Mouse (Mus musculus) liver, embryonic 15.5 days (tissue): Measurements from ENCODE around the gene Gm29797. TPM values are rescaled to one million over a fixed set of nuclear protein-coding genes. Genes with fewer than 3 reads are reported as not detected.

Experiments used
- ATAC-seq: fragments of 200-750 bp; cut with Nextera tagmentation; 2 replicates; pipeline ENCODE4 v1.8.0; 2017; ENCODE audit warnings: moderate number of reproducible peaks, mild to moderate bottlenecking, moderate library complexity; ENCODE audit not compliant: insufficient read depth
- H3K27ac ChIP-seq: fragments of 300-500 bp; sonication (generic); replicated peaks from 2 replicates; pipeline ENCODE4 v1.5.1; 2015; ENCODE audit warnings: mild to moderate bottlenecking, inconsistent platforms
- H3K27me3 ChIP-seq: fragments of 300-500 bp; sonication (generic); 2 replicates; pipeline ENCODE4 v1.6.1; 2015; ENCODE audit warnings: mild to moderate bottlenecking, inconsistent platforms
- H3K36me3 ChIP-seq: fragments of 300-500 bp; sonication (generic); replicated peaks from 2 replicates; pipeline ENCODE4 v1.6.1; 2015; ENCODE audit warnings: moderate library complexity, mild to moderate bottlenecking, inconsistent platforms
- H3K4me1 ChIP-seq: fragments of 300-500 bp; sonication (generic); replicated peaks from 2 replicates; pipeline ENCODE4 v1.6.1; 2015; ENCODE audit warnings: inconsistent platforms
- H3K4me2 ChIP-seq: fragments of 300-500 bp; sonication (generic); 2 replicates; pipeline ENCODE4 v1.6.1; 2015; ENCODE audit warnings: moderate library complexity, mild to moderate bottlenecking, inconsistent platforms
- H3K4me3 ChIP-seq: fragments of 300-500 bp; sonication (generic); replicated peaks from 2 replicates; pipeline ENCODE4 v1.5.1; 2015; ENCODE audit warnings: mild to moderate bottlenecking, inconsistent platforms
- H3K9ac ChIP-seq: fragments of 300-500 bp; sonication (generic); 2 replicates; pipeline ENCODE4 v1.6.1; 2015; ENCODE audit warnings: moderate library complexity, mild to moderate bottlenecking, inconsistent platforms
- H3K9me3 ChIP-seq: fragments of 300-500 bp; sonication (generic); replicated peaks from 2 replicates; pipeline ENCODE4 v1.6.1; 2016; ENCODE audit warnings: inconsistent platforms
- WGBS: fragments of 180-500 bp; shearing (Covaris S2); methylation state at CpG from one replicate; pipeline ENCODE4 v1.1.7; 2015; ENCODE audit warnings: mixed read lengths; ENCODE audit not compliant: insufficient replicate concordance; 5-methylcytosine and 5-hydroxymethylcytosine counted together
- polyA plus RNA-seq: library from polyadenylated mRNA; unstranded; fragments of >200 nt; fragmentation: Nextera tagmentation; extraction: Ambion mirVana; gene quantifications from 2 replicates; pipeline ENCODE4 v1.2.1, GENCODE M21; 2015

Gene Gm29797
- polyA plus RNA-seq, 1 experiment from 2014 or later: not detected

GRCm38 (mm10) chr2:181653523-181653922 lies 3.3 kb upstream of the Gm29797 start:
- Histone ChIP-seq H3K9ac (no peak overlapping the region), H3K27ac (no peak overlapping the region), H3K4me2 (no peak overlapping the region), H3K27me3 (no peaks in the 10 kb centered on the region), H3K4me3 (no peak overlapping the region), H3K4me1 (0 out of 2 replicates have a peak, but pooled peaks cover 3% of the 10 kb centered on the region), H3K36me3 (peaks cover 80% of the 10 kb centered on the region), H3K9me3 (no peaks in the 10 kb centered on the region)
- no peak for ATAC-seq
- 65% methylated on average over 1 of the region's 1 CpGs for WGBS

- Histone ChIP-seq H3K4me2 (no peak overlapping the region), H3K27ac (no peak overlapping the region), H3K4me3 (no peak overlapping the region), H3K4me1 (peaks cover 19% of the 10 kb centered on the region), H3K9me3 (no peaks in the 10 kb centered on the region), H3K36me3 (peaks cover 42% of the 10 kb centered on the region), H3K27me3 (no peaks in the 10 kb centered on the region), H3K9ac (no peak overlapping the region)
- 74% methylated on average over 2 of the region's 2 CpGs for whole genome bisulfite sequencing
- no peak for ATAC-seq
These were observed 607 bp downstream of the Gm29797 start for GRCm38 (mm10) chr2:181657441-181657840.

- Histone ChIP-seq H3K4me2 (no peak overlapping the region), H3K9ac (no peak overlapping the region), H3K36me3 (peaks cover 31% of the 10 kb centered on the region), H3K4me1 (peaks cover 23% of the 10 kb centered on the region), H3K9me3 (no peaks in the 10 kb centered on the region), H3K27ac (no peak overlapping the region), H3K4me3 (no peak overlapping the region), H3K27me3 (no peaks in the 10 kb centered on the region)
- ATAC-seq: no peak
- WGBS: 70% methylated on average over 7 of the region's 7 CpGs
These were observed 1.7 kb downstream of the Gm29797 start for GRCm38 (mm10) chr2:181658528-181658927.

- H3K4me2 ChIP-seq: no peak overlapping the region
- peak; percentile 54 for ATAC-seq
- peaks cover 26% of the 10 kb centered on the region for H3K36me3 ChIP-seq
- 30% methylated on average over 17 of the region's 17 CpGs for WGBS
- no peaks in the 10 kb centered on the region for H3K27me3 ChIP-seq
- H3K9me3 ChIP-seq: no peaks in the 10 kb centered on the region
- peaks cover 23% of the 10 kb centered on the region for H3K4me1 ChIP-seq
- no peak overlapping the region for H3K4me3 ChIP-seq
- no peak overlapping the region for H3K27ac ChIP-seq
- no peak overlapping the region for H3K9ac ChIP-seq
These were observed 2.2 kb downstream of the Gm29797 start for GRCm38 (mm10) chr2:181658930-181659555.

GRCm38 (mm10) chr2:181659609-181660055 lies 2.8 kb downstream of the Gm29797 start:
- H3K27ac ChIP-seq: no peak overlapping the region
- H3K4me2 ChIP-seq: peak overlapping the region; percentile 35
- no peaks in the 10 kb centered on the region for H3K27me3 ChIP-seq
- peaks cover 21% of the 10 kb centered on the region for H3K36me3 ChIP-seq
- peak; percentile 69 for ATAC-seq
- H3K9ac ChIP-seq: no peak overlapping the region
- WGBS: 2% methylated on average over 9 of the region's 9 CpGs
- no peaks in the 10 kb centered on the region for H3K9me3 ChIP-seq
- no peak overlapping the region for H3K4me3 ChIP-seq
- H3K4me1 ChIP-seq: peaks cover 23% of the 10 kb centered on the region

- H3K4me2 ChIP-seq: no peak overlapping the region
- no peak for ATAC-seq
- H3K36me3 ChIP-seq: no peaks in the 10 kb centered on the region
- H3K27ac ChIP-seq: 0 out of 2 replicates have a peak overlapping the region, but pooled peaks have one; percentile 6
- peaks cover 23% of the 10 kb centered on the region for H3K4me1 ChIP-seq
- H3K9ac ChIP-seq: no peak overlapping the region
- no peak overlapping the region for H3K4me3 ChIP-seq
- H3K9me3 ChIP-seq: no peaks in the 10 kb centered on the region
- no peaks in the 10 kb centered on the region for H3K27me3 ChIP-seq
- WGBS: 71% methylated on average over 3 of the region's 3 CpGs
These were observed 5.9 kb downstream of the Gm29797 start for GRCm38 (mm10) chr2:181662620-181663297.

- Histone ChIP-seq H3K27me3 (peaks cover 5% of the 10 kb centered on the region; the same call in 1 of the 2 replicates), H3K9me3 (no peaks in the 10 kb centered on the region), H3K36me3 (no peaks in the 10 kb centered on the region), H3K4me2 (no peak overlapping the region), H3K27ac (0 out of 2 replicates have a peak overlapping the region, but pooled peaks have one; percentile 6), H3K9ac (no peak overlapping the region), H3K4me1 (peaks cover 23% of the 10 kb centered on the region), H3K4me3 (no peak overlapping the region)
- 6% methylated on average over 4 of the region's 4 CpGs for WGBS
- 0 out of 2 replicates have a peak, but pooled peaks have one; percentile 19 for ATAC-seq
These were observed 6.4 kb downstream of the Gm29797 start for GRCm38 (mm10) chr2:181663298-181663630.

GRCm38 (mm10) chr2:181670285-181670912 lies 13.6 kb downstream of the Gm29797 start:
- Histone ChIP-seq H3K9ac (no peak overlapping the region), H3K27ac (no peak overlapping the region), H3K36me3 (no peaks in the 10 kb centered on the region), H3K4me2 (peak overlapping the region; percentile 44), H3K4me3 (peak overlapping the region; percentile 40), H3K4me1 (peaks cover 14% of the 10 kb centered on the region), H3K27me3 (peaks cover 76% of the 10 kb centered on the region), H3K9me3 (no peaks in the 10 kb centered on the region)
- WGBS: 8% methylated on average over 56 of the region's 56 CpGs
- ATAC-seq: no peak

- 1% methylated on average over 41 of the region's 41 CpGs for WGBS
- Histone ChIP-seq H3K27me3 (peaks cover 80% of the 10 kb centered on the region), H3K4me3 (peak overlapping the region; percentile 40), H3K4me2 (peak overlapping the region; percentile 44), H3K4me1 (peaks cover 19% of the 10 kb centered on the region), H3K36me3 (no peaks in the 10 kb centered on the region), H3K27ac (no peak overlapping the region), H3K9me3 (no peaks in the 10 kb centered on the region), H3K9ac (no peak overlapping the region; the same call in 1 of the 2 replicates)
- no peak for ATAC-seq
These were observed 14.1 kb downstream of the Gm29797 start for GRCm38 (mm10) chr2:181670913-181671311.

GRCm38 (mm10) chr2:181671326-181671725 lies 14.5 kb downstream of the Gm29797 start, which contains the start of gene Sox18:
Gene Sox18 (minus strand): TSS chr2:181671640.
- Histone ChIP-seq H3K9me3 (no peaks in the 10 kb centered on the region), H3K4me3 (peak within 1 kb of the TSS; percentile 40), H3K9ac (no peak within 1 kb of the TSS; the same call in 1 of the 2 replicates), H3K36me3 (no peaks in the 10 kb centered on the region), H3K4me2 (peak within 1 kb of the TSS; percentile 44), H3K27ac (no peak within 1 kb of the TSS), H3K4me1 (peaks cover 19% of the 10 kb centered on the region), H3K27me3 (peaks cover 80% of the 10 kb centered on the region)
- WGBS: under 1% methylated on average over 43 of the region's 43 CpGs
- no peak for ATAC-seq

GRCm38 (mm10) chr2:181671984-181672383 lies 15.2 kb downstream of the Gm29797 start:
- peaks cover 80% of the 10 kb centered on the region for H3K27me3 ChIP-seq

More at GRCm38 (mm10) chr2:181671984-181672383, 15.2 kb downstream of the Gm29797 start:
- Histone ChIP-seq H3K27ac (no peak overlapping the region), H3K9me3 (no peaks in the 10 kb centered on the region), H3K4me1 (peaks cover 19% of the 10 kb centered on the region), H3K36me3 (no peaks in the 10 kb centered on the region), H3K4me2 (no peak overlapping the region), H3K4me3 (no peak overlapping the region), H3K9ac (no peak overlapping the region)
- no peak for ATAC-seq
- 28% methylated on average over 7 of the region's 7 CpGs for WGBS
